Mouse (Mus musculus): ENCODE measurements around the gene Pum1.
A peak's percentile ranks its signal among the peaks of the same experiment; 100 is the strongest.
"Not testable (repeated sequence)": the region's sequence is repeated elsewhere in the genome, so short reads cannot be mapped to it uniquely, and the experiment has no call there.

Pum1 gene

DNA sequence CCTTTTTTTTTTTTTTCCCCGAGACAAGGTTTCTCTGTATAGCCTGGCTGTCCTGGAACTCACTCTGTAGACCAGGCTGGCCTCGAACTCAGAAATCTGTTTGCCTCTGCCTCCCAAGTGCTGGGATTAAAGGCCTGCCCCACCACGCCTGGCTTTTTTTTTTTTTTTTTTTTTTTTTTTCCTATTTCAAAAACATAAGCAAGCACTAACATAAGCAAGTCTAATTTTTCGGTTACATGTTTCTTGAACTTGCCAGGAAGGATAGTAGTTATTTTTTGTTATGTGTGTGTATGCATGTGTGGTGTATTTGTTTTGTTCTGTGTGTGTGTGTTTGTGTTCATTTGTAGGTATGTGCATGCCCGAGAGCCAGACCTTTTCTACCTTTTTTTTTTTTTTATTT lies 6.9 kb downstream of the Pum1 start:
- not testable (repeated sequence) for DNase-seq

DNA sequence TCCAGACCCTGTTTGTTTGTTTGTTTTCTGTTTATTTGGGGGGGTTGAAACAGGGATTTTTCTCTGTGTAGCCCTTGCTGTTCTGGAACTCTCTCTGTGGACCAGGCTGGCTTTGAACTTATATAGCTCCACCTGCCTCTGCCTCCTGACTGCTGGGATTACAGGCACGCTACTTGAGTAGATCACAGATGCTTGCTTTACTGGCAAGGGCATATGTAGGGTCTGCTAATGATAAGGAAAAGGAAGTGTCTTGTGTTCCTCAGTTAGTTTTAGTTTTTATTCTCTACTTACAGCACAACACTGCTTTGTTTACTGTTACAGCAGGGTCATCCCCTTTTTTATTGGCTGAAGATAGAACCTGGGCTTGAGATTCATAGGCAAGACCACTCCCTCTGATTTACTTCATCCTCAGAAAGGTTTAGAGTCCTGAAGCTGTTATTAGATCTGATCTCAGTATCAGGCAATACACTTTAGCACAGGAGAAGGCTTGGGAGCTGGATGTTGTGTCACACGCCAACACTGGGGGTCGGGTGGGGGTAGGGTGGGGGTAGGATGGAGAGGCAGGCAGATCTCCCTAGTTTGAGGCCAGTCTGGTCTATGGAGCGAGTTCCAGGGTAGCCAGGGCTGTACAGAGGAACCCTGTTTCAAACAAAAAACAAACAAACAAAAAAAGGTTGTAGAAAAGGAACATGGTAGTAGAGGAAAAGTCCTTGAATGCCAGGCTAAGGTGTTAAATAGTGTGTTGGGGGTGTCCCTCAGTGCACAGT lies 8.1 kb downstream of the Pum1 start:
- DNase-seq = no peak

DNA sequence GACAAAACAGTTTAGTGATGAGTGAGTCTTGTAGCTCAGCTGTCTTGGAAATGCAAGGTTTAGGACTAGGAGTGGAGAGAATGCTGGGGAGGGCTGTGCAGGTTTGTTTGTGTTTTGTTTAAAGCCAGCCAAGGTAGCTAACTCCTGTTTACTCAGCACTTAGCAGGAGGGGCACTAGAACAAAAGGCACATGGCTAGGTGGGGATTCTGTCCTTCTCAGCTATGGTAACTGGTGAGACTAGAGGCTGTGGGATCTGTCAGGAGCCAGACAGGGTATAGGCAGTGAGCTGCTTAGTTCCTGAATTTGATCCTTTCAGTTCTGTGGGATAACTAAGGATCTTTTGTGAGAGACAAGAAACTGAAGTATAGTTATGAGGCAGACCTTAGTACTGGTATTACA lies 9.0 kb downstream of the Pum1 start:
- DNase-seq = no peak

DNA sequence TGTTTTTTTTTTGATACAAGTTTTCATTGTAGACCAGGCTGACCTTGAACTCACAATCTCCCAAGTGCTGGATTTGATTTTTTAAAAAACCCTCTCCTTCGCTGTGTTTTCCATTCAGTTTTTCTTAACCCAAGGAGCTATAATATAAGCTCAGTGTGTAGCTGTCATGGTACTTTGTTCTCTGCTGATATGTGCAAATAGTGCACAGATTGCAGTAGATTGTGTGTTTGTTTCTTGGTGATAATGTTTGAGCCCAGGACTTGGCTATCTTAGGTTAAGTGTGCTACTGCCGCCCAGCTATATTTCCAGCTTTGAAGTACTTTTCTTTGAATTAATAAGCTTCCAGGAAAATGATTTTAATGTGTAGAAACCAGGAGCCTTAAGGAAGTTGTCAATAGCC lies 13.6 kb downstream of the Pum1 start:
- no peak for DNase-seq

DNA sequence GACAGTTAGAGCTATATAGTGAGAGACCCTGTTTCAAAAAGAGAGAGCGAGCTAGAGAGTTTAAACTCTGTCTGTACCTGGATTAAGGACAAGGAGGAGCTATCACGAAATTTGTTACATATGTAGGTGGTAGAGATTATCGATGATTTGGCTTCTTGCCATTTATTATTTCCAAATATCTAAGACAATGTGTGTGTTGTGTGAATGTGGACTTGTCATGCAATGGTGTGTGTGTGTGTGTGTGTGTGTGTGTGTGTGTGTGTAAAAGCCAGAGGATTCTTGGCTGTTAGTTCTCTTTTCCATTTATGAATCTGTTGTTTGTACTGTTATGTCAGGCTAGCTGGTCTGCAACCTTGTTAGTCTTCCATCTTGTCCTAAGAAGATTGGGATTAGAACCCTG lies 15.0 kb downstream of the Pum1 start:
- no peak for DNase-seq

DNA sequence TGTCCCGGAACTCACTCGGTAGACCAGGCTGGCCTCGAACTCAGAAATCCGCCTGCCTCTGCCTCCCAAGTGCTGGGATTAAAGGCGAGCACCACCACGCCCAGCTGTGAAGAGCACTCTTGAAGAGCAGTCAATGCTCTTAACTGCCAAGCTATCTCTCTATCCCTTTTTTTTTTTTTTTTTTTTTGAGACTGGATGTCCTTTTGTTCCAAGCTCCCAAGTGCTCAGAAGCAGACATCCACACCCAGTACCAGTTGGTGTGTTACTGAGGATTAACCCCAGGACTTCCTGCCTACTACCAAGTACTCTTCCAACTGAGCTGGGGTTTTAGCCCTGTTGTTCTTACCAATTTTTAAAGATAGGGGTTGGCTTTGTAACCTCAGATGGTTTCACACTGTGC lies 17.6 kb downstream of the Pum1 start:
- DNase-seq = no peak

DNA sequence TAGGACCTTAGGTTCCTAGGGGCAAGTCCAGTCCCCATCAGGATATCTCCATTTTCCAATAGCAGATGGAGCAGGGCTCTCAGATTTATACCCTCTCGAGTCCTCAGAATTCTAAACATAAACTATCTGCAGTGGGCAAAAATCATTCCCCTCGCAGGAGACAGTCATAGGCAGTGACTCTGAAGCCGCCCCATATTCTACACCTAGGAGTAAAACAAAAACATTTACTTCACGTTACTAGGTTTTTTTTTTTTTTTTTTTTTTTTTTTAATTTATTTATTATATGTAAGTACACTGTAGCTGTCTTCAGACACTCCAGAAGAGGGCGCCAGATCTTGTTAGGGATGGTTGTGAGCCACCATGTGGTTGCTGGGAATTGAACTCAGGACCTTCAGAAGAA lies 19.9 kb downstream of the Pum1 start:
- not testable (repeated sequence) for DNase-seq

DNA sequence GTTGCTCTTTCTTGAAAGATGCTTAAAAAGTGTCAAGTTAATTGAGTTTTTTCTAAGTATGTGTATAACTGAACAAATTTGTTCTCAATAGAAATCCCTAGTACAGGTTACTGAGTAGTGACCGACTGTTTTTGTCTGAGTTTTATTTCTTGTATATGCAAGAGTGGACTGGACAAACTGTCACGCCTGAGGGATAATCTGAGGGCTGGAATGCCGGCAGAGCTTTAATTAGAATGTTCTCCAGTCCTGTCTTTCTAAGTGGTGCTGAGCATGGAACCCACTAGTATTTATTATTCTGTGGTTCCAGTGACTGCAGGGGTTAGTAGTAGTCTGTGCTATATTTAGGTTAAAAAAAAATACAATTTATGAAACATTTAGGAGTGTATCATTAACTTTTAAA lies 30.8 kb downstream of the Pum1 start:
- no peak for DNase-seq

DNA sequence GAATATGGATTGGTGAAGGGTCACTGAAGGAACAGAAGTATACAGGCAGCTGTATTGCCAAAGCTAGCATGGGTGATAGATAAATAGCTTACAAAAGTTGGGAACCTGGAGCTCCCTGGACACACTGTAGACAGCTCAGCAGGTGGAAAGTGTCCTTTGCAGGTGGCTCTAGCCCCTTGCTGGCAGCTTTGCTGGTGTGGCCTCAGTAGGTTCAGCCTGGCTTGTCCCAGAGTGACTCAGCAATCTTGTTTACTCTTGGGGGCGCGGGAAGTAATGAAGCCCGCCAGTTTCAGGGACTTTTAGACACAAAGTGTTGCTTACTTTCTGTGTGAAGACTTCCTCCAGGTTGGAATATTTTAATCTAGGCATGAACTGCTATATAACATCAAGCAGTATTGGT lies 31.9 kb downstream of the Pum1 start:
- DNase-seq = no peak

DNA sequence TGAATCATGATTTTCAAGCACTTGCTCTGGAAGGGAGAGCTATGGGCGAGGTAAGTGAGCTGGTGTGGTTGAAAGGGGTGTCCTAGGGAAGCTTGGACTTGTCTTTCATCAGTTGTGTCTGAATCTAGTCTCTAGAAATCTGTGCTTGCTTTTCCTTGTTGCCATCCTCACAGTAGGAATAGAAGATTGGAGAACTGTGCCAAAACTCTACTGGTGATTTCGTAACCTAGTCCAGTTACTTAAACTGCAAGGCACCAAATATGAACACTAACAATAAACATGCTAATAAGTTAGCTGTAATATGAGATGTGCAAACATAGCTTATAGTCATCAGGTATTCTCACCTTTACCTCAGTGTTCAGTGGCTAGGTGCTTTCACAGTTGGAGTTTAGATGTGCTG lies 37.9 kb downstream of the Pum1 start:
- no peak for DNase-seq

DNA sequence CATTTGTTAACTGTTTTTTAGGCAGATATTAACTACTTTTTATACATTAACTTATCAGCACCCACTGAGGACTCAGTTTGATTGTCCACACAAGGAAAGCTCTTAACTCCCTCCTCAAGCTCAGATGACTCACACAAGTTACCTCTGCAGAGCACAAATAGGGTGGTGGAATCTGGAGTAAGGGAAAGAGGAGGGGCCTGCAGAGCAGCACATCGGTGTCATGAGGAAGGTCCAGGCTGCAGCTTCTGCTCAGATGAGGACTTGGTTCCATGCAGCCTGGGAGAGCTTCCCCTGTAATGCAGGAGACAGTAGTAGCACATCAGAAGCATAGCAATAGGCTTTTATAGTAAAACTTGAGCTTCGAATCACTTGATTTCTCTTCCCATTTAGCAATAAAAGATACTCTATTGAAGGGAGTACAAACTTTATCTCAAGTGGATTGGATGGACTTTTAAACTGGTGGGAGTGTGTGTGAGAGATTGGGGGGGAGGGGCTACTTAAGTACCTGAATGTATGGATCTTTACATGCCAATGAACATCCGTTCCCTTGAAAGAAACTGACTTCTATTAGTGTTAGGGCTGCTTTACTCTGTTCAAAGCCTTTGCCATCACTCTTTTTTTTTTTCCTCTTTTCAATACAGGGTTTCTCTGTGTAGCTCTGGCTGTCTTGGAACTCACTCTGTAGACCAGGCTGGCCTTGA lies 39.9 kb downstream of the Pum1 start:
- DNase-seq = no peak

DNA sequence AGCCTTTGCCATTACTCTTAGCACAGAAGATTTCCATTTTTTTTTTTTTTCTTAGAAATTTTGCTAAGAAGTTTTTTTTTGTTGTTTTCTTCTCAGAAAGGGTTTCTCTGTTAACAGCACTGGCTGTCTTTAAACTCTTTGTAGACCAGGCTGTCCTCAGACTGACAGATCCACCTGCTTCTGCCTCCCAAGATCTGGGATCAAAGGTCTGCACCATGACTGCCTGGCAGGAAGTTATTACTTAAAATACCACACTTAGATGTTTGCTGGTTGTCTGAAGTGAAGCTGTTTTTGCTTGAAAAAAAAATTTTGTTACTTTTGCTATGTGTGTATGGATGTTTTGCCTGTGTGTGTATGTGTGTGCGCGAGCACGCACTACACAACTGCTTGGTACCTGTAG lies 40.5 kb downstream of the Pum1 start:
- DNase-seq = no peak

DNA sequence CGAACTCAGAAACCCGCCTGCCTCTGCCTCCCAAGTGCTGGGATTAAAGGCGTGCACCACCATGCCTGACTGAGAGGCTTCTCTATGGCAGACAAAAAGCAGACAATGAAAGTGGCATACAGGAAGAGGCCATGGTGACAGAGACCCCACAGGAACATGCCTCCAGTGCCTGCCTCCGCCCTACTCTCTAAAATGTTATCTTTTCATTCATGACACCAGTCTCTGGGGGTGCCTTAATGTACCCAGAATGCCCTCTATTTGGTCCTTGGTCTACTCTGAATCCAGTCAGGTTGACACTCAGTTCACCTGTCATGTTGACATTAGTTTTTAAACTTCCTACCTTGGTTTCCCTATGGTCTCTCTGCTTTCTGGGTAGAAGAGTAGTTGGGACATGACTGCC lies 41.5 kb downstream of the Pum1 start:
- no peak for DNase-seq

DNA sequence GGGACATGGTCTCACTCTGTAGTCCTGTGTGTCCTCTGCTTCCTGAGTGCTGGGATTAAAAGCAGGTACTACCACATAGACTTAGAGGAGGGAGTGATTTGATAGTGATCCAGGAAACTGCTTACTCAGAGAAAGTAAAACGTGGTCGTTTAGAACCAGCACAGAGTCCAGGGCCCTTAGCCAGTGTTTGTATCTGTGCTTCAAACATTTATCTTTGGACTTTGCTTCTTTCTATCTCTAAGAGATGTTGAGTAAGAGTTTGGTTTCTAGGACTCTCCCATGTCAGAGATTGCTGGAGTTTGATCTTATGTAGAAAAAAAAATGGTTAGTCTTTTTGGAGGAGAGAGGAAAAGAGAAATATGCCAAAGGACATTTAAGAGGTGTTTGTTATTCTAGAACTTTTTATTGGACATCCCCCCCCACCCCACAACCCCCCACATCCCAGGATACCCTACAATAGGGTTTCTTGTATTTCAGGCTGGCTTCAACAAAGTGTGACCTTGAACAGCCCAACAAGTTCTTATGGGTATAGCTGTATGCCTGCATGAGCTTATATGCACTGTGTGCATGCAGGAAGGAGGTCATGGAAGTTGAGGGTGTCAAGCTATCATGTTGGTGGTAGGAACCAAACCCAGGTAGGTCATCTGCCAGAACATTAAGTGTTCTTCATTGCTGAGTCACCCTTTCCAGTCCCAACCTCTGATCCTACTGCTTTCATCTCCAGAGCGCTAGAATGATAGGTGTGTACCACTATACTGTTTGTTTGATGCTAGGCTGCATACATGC lies 43.3 kb downstream of the Pum1 start:
- no peak for DNase-seq

DNA sequence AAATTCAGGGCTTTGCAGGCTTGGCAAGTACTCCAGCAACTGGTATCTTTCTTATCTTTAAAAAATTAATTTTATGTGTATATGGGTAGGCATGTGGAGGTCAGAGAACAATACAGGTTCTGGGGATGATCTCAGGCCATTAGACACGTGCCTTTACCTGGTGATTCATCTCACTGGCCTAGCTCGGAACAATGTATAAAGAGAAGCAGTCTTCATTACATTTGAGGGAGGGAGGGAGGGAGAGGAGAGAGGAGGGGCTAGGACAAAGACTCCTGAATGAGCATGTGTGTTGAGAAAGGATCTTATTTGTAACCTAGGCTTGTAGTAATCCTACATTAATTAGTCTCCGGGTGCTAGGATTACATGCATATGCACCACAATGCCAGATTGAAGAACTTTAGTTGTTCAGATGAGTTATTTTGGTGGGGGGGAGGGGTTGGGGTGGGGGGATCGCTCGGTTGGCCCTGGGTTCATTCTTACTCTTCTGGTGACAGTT lies 48.3 kb downstream of the Pum1 start:
- no peak for DNase-seq

DNA sequence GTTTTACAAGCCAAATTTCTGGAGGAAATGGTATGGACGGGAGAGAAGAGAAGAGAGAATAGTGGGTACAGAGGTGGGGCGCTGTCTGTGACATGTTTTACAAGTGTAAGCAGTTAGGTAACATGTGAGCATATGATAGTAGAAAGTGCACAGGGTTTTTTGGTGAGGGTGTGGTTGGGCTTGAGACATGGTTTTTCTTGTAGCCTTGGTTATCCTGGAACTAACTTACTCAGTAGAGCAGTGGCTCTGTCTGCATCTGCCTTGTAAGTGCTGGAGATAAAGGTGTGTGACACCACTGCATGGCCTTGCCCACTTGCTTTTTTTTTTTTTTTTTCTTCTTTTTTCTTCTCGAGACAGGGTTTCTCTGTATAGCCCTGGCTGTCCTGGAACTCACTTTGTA lies 49.2 kb downstream of the Pum1 start:
- DNase-seq = no peak

DNA sequence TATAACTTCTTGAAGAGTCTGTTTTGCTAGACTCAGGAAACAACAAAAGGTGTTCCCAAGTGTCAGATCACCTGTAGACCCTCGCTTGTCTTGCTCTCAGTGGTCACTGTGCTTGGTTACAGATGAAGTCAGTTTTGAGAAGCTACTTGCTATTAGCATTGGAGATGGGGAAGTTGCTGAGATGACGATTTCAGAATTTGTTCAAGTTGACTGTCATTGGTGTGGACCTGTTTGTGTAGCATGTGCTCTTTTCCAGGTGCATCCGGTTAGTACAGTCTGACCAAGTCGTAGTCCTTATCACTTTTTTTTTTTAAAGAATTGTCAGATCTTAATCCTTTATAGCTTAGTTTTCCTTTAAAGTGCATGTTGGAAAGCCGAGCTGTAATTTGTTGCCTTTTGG lies 50.3 kb downstream of the Pum1 start:
- no peak for DNase-seq

DNA sequence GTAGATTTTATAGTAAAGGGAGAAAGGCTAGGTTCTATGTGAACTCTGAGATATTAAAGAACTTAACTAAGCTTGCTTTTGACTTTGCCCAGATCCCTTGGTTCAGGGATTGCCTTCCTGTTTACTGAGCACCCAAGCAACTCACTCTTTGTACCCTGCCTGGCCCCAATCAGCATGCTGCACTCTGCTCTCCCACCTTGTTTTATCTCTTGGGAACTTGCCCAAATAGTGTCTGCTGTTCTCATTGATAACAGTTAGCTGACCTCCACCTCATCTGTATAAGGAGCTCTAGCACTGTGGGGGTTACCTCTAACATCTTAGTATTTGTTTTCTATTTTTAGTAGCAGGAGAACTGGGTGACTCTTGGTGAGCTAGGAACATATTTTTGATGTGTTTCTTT lies 52.0 kb downstream of the Pum1 start:
- DNase-seq = no peak

DNA sequence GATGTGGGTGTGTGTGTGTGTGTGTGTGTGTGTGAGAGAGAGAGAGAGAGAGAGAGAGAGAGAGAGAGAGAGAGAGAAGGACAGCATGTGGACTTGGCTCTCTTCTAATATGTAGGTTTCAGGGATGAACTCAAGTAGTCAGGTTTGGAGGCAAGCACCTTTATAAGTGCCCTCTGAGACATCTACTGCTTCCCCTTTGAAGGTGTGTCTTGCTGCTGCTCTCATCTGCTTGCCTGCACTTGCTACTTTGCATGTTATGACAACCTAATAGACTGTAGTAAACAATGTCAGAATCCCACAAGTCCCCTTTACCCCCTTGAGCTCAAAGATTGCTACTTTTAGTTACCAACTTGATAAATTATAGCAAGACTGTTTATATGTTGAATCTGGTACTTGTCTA lies 52.5 kb downstream of the Pum1 start:
- DNase-seq = no peak

DNA sequence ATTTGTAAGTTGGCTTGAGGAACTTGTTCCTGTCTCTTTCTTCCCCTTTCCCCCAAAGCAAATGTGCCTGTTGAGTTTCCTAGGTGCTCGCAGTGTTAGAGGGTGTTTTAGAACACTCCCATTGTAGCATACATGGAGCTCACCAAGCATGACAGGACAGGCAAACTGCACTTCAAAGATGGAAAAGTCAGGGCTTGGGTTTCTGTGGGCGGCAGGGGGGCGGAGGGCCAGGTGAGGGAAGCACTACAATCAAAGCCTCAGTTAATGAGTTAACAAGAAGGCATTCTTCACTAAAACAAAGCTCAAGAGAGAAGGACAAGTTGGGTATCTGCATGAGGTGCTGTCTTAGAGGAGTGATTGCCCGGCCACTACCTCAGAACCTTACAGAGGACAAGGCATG lies 56.2 kb downstream of the Pum1 start:
- DNase-seq = no peak

DNA sequence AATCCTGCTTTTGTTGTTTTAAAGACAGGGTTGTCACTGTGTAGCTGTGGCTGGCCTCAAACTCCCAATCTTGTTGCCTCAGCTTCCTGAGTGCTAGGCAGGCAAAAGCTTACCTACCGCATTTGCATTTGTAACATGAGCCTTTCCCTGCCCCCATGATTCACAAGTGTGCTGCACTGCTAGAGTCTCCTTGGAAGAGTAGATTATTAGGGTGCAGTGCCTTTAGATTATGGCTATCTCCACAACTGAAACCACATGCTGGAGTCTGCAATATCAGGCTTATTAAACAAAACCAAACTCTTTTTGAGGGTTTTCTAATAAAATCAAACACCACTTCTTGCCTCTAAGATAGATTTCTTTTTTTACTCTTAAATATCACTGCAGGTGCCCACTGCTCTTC lies 59.5 kb downstream of the Pum1 start:
- DNase-seq = no peak

DNA sequence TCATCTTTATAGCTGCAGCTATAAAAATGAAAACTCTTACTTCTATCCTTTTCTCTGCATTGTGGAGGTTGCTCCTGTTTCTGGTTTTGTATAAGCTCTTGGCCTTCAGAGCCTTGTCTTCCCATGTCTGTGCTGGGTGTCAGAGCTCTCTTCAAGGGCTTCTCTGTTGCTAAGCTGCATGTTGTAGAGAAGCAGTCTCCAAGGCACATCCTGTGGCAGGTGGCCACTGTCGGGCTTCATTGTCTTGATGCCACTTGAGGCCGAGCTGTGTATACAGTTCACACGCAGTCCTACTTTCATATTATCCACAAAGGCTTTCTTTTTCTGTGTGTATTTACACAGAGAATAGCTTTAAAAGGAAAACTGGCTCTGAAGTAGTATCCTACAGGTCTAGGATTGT lies 63.0 kb downstream of the Pum1 start:
- DNase-seq = peak; percentile 34 to 49

DNA sequence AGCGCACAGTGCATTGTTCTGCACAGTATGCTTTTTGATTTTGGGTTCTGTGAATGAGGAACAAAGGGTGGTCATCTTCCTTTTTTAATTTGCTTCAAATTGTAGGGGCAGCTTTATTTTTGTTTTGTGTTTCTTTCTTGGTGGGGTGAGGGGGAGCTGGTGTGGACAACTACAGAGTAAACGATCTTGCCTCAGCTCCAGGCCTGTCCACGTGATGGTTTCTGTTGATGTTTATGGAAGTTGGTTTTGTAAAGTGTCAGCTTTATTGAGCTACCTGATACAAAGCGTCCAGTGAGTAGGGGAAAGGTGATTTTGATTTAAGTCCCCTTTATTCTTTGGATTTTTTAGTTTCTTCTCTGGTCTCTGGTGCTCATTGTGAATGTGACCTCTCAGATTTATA lies 72.8 kb downstream of the Pum1 start:
- no peak for DNase-seq

DNA sequence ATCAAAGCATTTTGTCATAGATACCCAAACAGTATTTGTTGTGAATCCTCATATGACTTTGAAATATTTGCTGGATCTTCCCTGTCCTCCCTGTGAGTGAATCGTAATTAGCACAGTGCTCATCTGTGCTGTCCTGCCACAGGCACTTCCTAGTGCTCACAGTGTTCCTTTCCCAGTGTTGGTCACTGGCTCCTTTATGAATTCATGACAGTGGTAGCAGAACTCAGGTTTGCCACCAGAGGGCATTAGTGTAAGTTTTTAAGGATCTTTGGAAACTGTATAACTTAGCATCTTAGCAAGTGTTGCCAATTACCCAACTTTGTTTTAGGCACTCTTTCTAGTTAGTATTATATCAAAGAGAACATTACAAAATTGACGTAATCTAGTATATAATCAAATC lies 75.4 kb downstream of the Pum1 start:
- DNase-seq = peak; percentile 62 to 68

Measured in cerebellum, adult 18-20 months (tissue).